Mouse (Mus musculus) kidney, embryonic 14.5 days (tissue): ENCODE data around the gene Lcn6. TPM values are rescaled to one million over a fixed set of nuclear protein-coding genes. Genes with fewer than 3 reads are reported as not detected.

Source experiments
- ATAC-seq: fragments of 200-750 bp; cut with Nextera tagmentation; 2 replicates; pipeline ENCODE4 v1.8.0; 2017; ENCODE audit warnings: moderate number of reproducible peaks, mild to moderate bottlenecking, moderate TSS enrichment, moderate library complexity; ENCODE audit not compliant: low FRiP score, low TSS enrichment
- H3K27ac ChIP-seq: fragments of 300-500 bp; sonication (generic); 2 replicates; pipeline ENCODE4 v1.5.1; 2014; ENCODE audit warnings: low read depth, mild to moderate bottlenecking, low read length, moderate library complexity, mixed read lengths
- H3K27me3 ChIP-seq: fragments of 300-500 bp; sonication (generic); 2 replicates; pipeline ENCODE4 v1.6.1; 2014; ENCODE audit warnings: mild to moderate bottlenecking, low read length; ENCODE audit not compliant: control insufficient read depth, insufficient read depth
- H3K36me3 ChIP-seq: fragments of 300-500 bp; sonication (generic); 2 replicates; pipeline ENCODE4 v1.6.1; 2014; ENCODE audit warnings: low read length, mixed read lengths; ENCODE audit not compliant: control insufficient read depth, insufficient read depth
- H3K4me1 ChIP-seq: fragments of 300-500 bp; sonication (generic); 2 replicates; pipeline ENCODE4 v1.6.1; 2014; ENCODE audit warnings: low read length, mixed read lengths; ENCODE audit not compliant: control insufficient read depth, insufficient read depth
- H3K4me2 ChIP-seq: fragments of 300-500 bp; sonication (generic); replicated peaks from 2 replicates; pipeline ENCODE4 v1.6.1; 2014; ENCODE audit warnings: low read depth, mild to moderate bottlenecking, low read length
- H3K4me3 ChIP-seq: fragments of 300-500 bp; sonication (generic); 2 replicates; pipeline ENCODE4 v1.5.1; 2014; ENCODE audit warnings: mild to moderate bottlenecking, low read length
- H3K9ac ChIP-seq: fragments of 300-500 bp; sonication (generic); 2 replicates; pipeline ENCODE4 v1.6.1; 2014; ENCODE audit warnings: low read depth, mild to moderate bottlenecking, low read length, moderate library complexity
- H3K9me3 ChIP-seq: fragments of 300-500 bp; sonication (generic); 2 replicates; pipeline ENCODE4 v1.6.1; 2016; ENCODE audit warnings: low read length; ENCODE audit not compliant: control insufficient read depth
- WGBS: fragments of 180-500 bp; shearing (Covaris S2); extraction: QIAGEN DNeasy Blood & Tissue Kit; methylation state at CpG from one replicate; pipeline ENCODE4 v1.1.7; 2014; 5-methylcytosine and 5-hydroxymethylcytosine counted together
- polyA plus RNA-seq: library from polyadenylated mRNA; unstranded; fragments of >200 nt; fragmentation: Nextera tagmentation; extraction: Ambion mirVana; gene quantifications from 2 replicates; pipeline ENCODE4 v1.2.1, GENCODE M21; 2014

Gene Lcn6
- polyA plus RNA-seq, result not detected in 2 replicates

DNA sequence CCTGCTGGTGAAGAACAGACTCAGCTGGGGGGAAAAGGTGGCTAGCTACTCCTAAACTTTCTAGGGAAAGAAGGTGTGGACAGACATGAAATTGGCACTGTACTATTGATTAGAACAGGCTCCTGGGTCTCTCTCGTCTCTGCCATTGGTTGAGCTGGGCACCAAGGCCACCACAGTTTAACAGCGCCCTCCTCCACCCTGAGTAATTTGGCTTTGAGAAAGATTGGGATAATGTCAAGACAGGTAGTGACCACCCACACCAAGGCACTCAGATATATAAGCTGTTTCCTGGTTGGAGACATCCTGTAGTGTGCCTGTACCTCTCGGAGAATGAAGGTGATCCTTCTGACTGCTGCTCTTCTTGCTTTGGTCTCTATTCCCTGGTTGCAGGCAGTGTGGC is at the start of gene Lcn6:
Gene Lcn6, plus strand, starts transcription at position 301 of the 400 bp plus-strand sequence.
- no peaks in the 10 kb centered on the region for H3K9me3 ChIP-seq
- WGBS, result 89% methylated on average over 3 of the region's 3 CpGs
- ATAC-seq, result no peak
- H3K27me3 ChIP-seq, result no peaks in the 10 kb centered on the region
- no peak within 1 kb of the TSS for H3K27ac ChIP-seq
- H3K36me3 ChIP-seq, result no peaks in the 10 kb centered on the region
- H3K9ac ChIP-seq, result no peak within 1 kb of the TSS
- H3K4me1 ChIP-seq, result no peaks in the 10 kb centered on the region
- H3K4me3 ChIP-seq, result no peak within 1 kb of the TSS
- H3K4me2 ChIP-seq, result no peak within 1 kb of the TSS

DNA sequence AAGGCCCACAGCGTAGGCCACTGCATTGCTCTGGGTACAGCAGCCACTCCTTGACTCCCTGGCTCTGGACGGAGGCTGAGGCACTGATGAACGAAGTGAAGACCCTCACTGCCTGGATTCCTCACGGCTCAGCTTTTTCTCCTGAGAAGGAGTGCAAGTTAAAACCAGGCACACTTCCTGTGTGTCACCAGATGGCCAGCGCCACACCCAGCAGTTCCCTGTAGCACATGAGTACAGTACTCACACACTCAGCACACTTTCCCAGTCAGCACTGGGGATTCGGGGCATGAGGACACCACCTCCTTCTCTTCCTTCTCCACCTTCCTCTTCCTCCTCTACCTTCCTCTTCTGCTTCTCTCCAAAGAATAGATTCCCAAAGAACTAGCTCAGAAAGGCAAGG is 48.8 kb upstream of the Lcn6 start, which contains the start of gene Fcna:
Gene Fcna, minus strand, starts transcription at position 220 of the 400 bp plus-strand sequence.
- no peak for ATAC-seq
- Histone ChIP-seq H3K9ac (no peak within 1 kb of the TSS), H3K27me3 (no peaks in the 10 kb centered on the region), H3K4me2 (no peak within 1 kb of the TSS), H3K36me3 (no peaks in the 10 kb centered on the region), H3K4me3 (no peak within 1 kb of the TSS), H3K4me1 (no peaks in the 10 kb centered on the region), H3K9me3 (no peaks in the 10 kb centered on the region), H3K27ac (no peak within 1 kb of the TSS)
- 85% methylated on average over 6 of the region's 6 CpGs for WGBS

DNA sequence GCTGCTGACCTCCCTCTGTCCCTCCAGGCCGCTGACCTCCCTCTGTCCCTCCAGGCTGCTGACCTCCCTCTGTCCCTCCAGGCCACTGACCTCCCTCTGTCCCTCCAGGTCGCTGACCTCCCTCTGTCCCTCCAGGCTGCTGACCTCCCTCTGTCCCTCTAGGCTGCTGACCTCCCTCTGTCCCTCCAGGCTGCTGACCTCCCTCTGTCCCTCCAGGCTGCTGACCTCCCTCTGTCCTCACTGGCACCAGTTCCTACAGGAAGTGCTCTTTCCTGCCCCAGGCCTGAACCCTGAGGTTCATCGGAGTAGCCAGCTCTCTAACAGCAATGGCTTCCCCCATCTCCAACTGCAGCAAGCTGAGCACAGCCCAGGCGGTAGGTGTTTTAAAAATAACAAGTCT is 47.8 kb upstream of the Lcn6 start:
- no peak overlapping the region for H3K4me3 ChIP-seq
- ATAC-seq, result no peak
- H3K4me1 ChIP-seq, result no peaks in the 10 kb centered on the region
- no peak overlapping the region for H3K27ac ChIP-seq
- 36% methylated on average over 4 of the region's 4 CpGs for WGBS
- no peak overlapping the region for H3K4me2 ChIP-seq
- H3K9me3 ChIP-seq, result no peaks in the 10 kb centered on the region
- no peaks in the 10 kb centered on the region for H3K36me3 ChIP-seq
- no peak overlapping the region for H3K9ac ChIP-seq
- no peaks in the 10 kb centered on the region for H3K27me3 ChIP-seq

DNA sequence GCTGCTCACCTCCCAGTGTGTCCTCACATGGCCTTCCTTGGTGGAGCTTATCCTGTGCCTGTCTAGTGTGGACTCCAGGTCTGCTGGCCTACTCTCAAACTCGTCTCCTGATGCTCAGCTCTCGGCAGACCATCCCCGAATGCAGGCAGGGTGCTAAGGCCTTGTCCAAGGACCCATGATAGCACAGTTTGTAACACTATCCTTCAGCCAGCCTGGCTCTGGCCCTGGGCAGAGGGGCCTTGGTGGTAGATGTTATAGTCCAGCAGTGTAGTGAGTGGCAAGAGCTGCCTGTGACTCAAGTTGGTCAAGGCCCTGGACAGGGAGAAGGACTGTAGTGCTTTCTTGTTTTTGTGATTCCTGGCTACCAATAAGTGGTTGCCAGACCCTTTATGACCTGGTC is 43.0 kb upstream of the Lcn6 start:
- Histone ChIP-seq H3K27ac (no peak overlapping the region), H3K4me1 (no peaks in the 10 kb centered on the region), H3K4me2 (no peak overlapping the region), H3K36me3 (no peaks in the 10 kb centered on the region), H3K9ac (no peak overlapping the region), H3K4me3 (no peak overlapping the region), H3K27me3 (no peaks in the 10 kb centered on the region), H3K9me3 (no peaks in the 10 kb centered on the region)
- ATAC-seq, result no peak
- 82% methylated on average over 3 of the region's 3 CpGs for WGBS

DNA sequence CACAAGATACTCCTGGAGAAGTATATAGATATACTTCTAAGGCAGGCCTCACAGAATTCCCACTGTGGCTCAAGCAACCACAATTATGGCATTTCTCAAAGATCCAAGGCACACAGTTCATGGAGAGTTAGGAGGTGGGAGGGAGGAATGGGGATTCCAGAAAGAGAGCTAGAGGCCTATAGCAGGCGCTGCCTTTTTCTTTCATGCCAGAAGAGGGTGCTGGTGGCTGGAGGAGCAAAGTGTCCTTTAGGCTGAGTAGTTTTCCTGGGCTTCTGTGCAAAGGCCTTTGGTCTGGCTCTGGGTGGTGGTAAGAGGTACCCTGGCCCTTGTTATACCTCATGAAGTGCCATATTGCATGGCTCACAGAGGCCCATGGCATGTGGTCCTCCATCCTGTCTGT is 42.5 kb upstream of the Lcn6 start:
- Histone ChIP-seq H3K9ac (no peak overlapping the region), H3K4me2 (no peak overlapping the region), H3K4me1 (no peaks in the 10 kb centered on the region), H3K4me3 (no peak overlapping the region), H3K9me3 (no peaks in the 10 kb centered on the region), H3K27me3 (no peaks in the 10 kb centered on the region), H3K27ac (no peak overlapping the region), H3K36me3 (no peaks in the 10 kb centered on the region)
- no peak for ATAC-seq
- WGBS, result 53% methylated on average over 1 of the region's 1 CpGs

DNA sequence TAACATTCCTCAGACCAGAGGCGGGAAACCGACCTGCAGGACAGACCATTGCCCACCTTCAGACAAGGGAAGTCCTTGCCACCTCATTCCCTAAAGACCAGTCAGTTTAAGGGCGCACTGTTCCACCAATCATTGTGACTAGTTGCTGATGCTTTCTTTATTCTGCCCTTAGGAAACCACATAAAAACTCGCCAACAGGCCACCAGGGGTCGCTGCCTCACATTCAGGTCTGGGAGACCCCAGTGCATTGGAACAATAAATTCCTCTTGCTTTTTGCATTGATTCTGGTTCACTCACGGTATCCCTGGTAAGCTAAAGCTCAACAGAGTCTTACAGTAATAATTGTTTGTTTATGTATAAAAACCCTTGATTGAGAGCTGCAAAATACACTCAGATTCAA is 36.7 kb upstream of the Lcn6 start:
- Histone ChIP-seq H3K36me3 (no peaks in the 10 kb centered on the region), H3K27ac (no peak overlapping the region), H3K4me1 (no peaks in the 10 kb centered on the region), H3K27me3 (no peaks in the 10 kb centered on the region), H3K9me3 (no peaks in the 10 kb centered on the region), H3K4me3 (no peak overlapping the region), H3K4me2 (no peak overlapping the region), H3K9ac (no peak overlapping the region)
- 16% methylated on average over 6 of the region's 6 CpGs for WGBS
- ATAC-seq, result no peak

DNA sequence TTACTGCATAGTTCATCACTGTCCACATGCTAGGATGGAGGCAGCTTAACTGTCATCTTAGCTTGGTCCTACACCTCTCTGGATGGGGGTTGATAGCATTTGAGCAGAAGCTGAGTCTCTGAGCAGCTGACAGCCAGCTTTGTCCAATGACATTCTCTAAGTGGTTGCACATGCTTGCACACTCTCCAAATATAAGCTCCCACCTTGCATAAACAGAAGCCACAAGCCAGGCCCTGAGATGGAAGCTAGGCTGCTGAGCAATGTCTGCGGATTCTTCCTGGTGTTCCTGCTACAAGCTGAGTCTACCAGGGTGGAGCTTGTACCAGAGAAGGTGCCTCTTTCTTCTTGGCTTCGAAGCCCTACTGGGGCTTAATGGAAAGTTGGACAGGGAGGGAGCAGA is 23.7 kb upstream of the Lcn6 start, which contains the start of gene Lcn8:
Gene Lcn8, plus strand, starts transcription at position 219 of the 400 bp plus-strand sequence.
- no peaks in the 10 kb centered on the region for H3K27me3 ChIP-seq
- no peaks in the 10 kb centered on the region for H3K36me3 ChIP-seq
- H3K4me3 ChIP-seq, result no peak within 1 kb of the TSS
- ATAC-seq, result no peak
- no peaks in the 10 kb centered on the region for H3K4me1 ChIP-seq
- H3K9ac ChIP-seq, result no peak within 1 kb of the TSS
- H3K4me2 ChIP-seq, result no peak within 1 kb of the TSS
- WGBS, result 85% methylated on average over 2 of the region's 2 CpGs
- H3K9me3 ChIP-seq, result no peaks in the 10 kb centered on the region
- no peak within 1 kb of the TSS for H3K27ac ChIP-seq

DNA sequence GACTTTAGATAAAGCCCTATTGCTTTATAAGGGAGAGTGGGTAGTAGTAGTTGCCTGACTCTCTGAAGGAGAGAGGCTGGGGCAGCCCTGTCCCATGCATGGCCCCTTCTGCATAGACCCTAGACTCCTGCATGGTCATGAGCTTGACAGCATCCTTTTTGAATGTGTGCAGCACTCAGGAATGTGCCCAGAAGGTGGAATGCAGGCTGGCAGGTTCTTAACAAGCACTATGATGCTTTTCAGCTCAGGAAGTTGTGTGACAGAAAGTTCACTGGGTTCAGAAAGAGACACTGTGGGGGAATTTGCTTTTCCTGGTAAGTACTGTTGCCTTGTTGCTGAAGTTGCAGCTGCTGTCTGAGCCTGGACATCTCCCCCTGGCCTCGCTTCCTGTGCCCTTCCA is 22.1 kb upstream of the Lcn6 start:
- Histone ChIP-seq H3K9me3 (no peaks in the 10 kb centered on the region), H3K27me3 (no peaks in the 10 kb centered on the region), H3K27ac (no peak overlapping the region), H3K4me1 (no peaks in the 10 kb centered on the region), H3K9ac (no peak overlapping the region), H3K4me3 (no peak overlapping the region), H3K4me2 (no peak overlapping the region), H3K36me3 (no peaks in the 10 kb centered on the region)
- 45% methylated on average over 1 of the region's 1 CpGs for WGBS
- ATAC-seq, result no peak

DNA sequence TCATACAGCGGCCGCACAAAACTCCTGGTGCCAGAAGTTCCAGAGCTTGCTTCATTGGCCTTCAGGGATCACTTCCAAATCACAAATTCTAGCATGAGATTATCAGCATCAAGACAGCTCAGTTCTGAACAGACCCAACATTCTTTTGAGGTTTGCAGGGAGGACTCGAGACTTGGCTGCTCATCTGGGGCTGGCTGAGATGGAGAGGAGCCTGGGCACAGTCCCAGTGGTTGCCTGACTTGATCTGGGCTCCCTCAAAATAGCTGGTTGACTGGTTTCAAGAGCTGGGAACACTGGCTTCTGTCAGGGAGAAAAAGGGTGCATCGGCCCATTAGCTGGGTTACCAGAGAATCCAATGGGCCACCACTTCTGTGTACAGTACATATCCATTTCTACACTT is 19.9 kb upstream of the Lcn6 start:
- no peaks in the 10 kb centered on the region for H3K9me3 ChIP-seq

More for the DNA sequence above, 19.9 kb upstream of the Lcn6 start:
- Histone ChIP-seq H3K4me1 (no peaks in the 10 kb centered on the region), H3K36me3 (no peaks in the 10 kb centered on the region), H3K27ac (no peak overlapping the region), H3K4me3 (no peak overlapping the region), H3K4me2 (no peak overlapping the region), H3K27me3 (no peaks in the 10 kb centered on the region), H3K9ac (no peak overlapping the region)
- ATAC-seq, result no peak
- 88% methylated on average over 4 of the region's 4 CpGs for WGBS
